Mouse (Mus musculus) G1E (cell line): ENCODE data around the gene Gbgt1.

Experiments
- CTCF ChIP-seq: IDR thresholded peaks from 2 replicates; pipeline ENCODE4 v1.5.1; 2012; ENCODE audit warnings: low read depth, low read length, inconsistent platforms, mixed read lengths
- POLR2AphosphoS5 ChIP-seq: IDR thresholded peaks from 2 replicates; pipeline ENCODE4 v1.6.1; 2012; ENCODE audit warnings: low read depth, low read length, inconsistent platforms; ENCODE audit not compliant: insufficient replicate concordance
- TAL1 ChIP-seq: conservative IDR thresholded peaks from 2 replicates; pipeline ENCODE4 v1.6.1; 2012; ENCODE audit warnings: low read depth, low read length, inconsistent platforms, mixed read lengths

DNA sequence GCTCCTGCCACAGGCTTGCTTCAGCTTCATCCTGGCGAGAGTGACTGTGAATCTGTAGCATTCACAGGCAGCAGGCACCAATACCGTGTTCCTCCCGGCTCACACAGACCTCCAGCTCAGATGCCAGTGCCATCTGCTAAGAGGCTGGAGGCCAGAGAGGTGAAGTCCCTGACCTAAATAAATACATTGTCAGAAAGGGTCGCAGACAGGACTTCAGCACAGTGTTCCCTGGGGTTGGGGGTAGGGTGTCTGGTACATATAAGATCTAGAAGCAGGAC is 38.5 kb downstream of the Gbgt1 start:
- TF ChIP-seq POLR2AphosphoS5 (no peak), CTCF (no peak), TAL1 (no peak)
